Mouse (Mus musculus): ENCODE measurements at regions not wholly inside any gene's neighbourhood (a gene's known extent, or its start where the extent isn't known, plus 50 kb on each side); places are given as distances from the start of the nearest gene placed in this dataset.
A peak's percentile ranks its signal among the peaks of the same experiment; 100 is the strongest.

- peaks cover 29% of the 10 kb centered on the region for H3K4me1 ChIP-seq (ENCODE audit: control insufficient read depth, insufficient read depth, low read length)
- peak overlapping the region; percentile 41 for H3K27ac ChIP-seq (replicated peaks; ENCODE audit: low read depth, low read length)
Measured at GRCm38 (mm10) chr16:21295956-21296733, 91.6 kb downstream of the Ephb3 start.

DNA sequence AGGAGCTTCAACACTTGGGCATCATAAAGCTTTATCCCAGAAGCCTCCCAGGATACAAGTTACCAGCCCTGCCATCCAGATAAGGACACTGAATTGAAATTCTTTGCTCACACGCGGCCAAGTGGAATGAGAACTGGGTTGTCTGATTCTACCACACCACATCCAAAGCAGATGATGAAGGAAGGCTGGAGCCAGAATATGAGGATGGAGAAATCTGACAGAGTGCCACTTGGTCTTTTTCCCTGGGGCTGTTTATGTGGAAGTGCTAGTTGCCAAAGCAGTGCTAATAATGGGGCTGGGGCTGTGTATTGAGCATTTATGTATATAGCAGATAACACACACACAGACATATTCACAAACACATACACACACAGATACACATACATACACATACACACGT is 92.2 kb downstream of the Ephb3 start:
- no peak overlapping the region for H3K9ac ChIP-seq (ENCODE audit: low read depth, low read length, severe bottlenecking)
- H3K4me3 ChIP-seq (replicated peaks; ENCODE audit: low read length), result no peak overlapping the region
- 67% methylated on average over 3 of the region's 3 CpGs for WGBS
- no peaks in the 10 kb centered on the region for H3K9me3 ChIP-seq (ENCODE audit: control insufficient read depth, low read length)
- no peak overlapping the region for H3K27ac ChIP-seq (replicated peaks; ENCODE audit: low read depth, low read length)
- no peak for DNase-seq (ENCODE audit: low spot score)
- H3K27me3 ChIP-seq (ENCODE audit: control insufficient read depth, insufficient read depth, low read length), result no peaks in the 10 kb centered on the region
- no peak overlapping the region for H3K4me2 ChIP-seq (replicated peaks; ENCODE audit: low read depth, low read length, severe bottlenecking)
- no peak for TF ChIP-seq POLR2A (IDR thresholded peaks at IDR 0.05; ENCODE audit: borderline replicate concordance, extremely low read depth, insufficient read depth, insufficient read length)
- ATAC-seq (ENCODE audit: low FRiP score, low read depth), result no peak
- H3K36me3 ChIP-seq (ENCODE audit: control insufficient read depth, insufficient read depth, low read length), result no peaks in the 10 kb centered on the region
- peaks cover 29% of the 10 kb centered on the region for H3K4me1 ChIP-seq (ENCODE audit: control insufficient read depth, insufficient read depth, low read length)

More at GRCm38 (mm10) chr16:21295956-21296733, 91.6 kb downstream of the Ephb3 start:
- DNase-seq (ENCODE audit: low spot score) (peak; percentile 78), ATAC-seq (ENCODE audit: low FRiP score, low read depth) (no peak)
- no peaks in the 10 kb centered on the region for H3K36me3 ChIP-seq (ENCODE audit: control insufficient read depth, insufficient read depth, low read length)
- H3K27me3 ChIP-seq (ENCODE audit: control insufficient read depth, insufficient read depth, low read length), result no peaks in the 10 kb centered on the region
- no peak overlapping the region for H3K4me2 ChIP-seq (replicated peaks; ENCODE audit: low read depth, low read length, severe bottlenecking)
- no peak for TF ChIP-seq POLR2A (IDR thresholded peaks at IDR 0.05; ENCODE audit: borderline replicate concordance, extremely low read depth, insufficient read depth, insufficient read length)
- H3K9me3 ChIP-seq (ENCODE audit: control insufficient read depth, low read length), result no peaks in the 10 kb centered on the region
- no peak overlapping the region for H3K9ac ChIP-seq (ENCODE audit: low read depth, low read length, severe bottlenecking)
- WGBS, result 65% methylated on average over 12 of the region's 13 CpGs
- no peak overlapping the region for H3K4me3 ChIP-seq (replicated peaks; ENCODE audit: low read length)

DNA sequence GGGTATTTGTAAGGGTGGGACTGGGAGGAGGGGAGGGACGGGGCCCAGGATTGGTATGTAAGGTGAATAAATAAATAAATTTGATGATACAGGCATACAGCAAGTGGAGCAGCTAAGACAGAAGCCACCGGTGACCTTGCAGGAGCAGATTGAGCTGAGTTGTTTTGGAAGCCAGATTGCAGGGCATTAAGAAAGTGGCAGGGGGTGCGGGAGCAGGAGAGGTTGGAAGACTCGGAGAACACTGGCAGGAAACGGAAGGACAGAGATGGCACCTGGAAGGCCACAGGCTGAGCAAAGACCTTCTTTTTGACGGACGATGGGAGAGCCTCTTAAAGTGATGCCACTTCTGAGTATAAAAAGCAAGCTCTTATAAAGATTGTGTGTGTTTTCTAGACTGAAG is 94.3 kb downstream of the Ephb3 start:
- Histone ChIP-seq H3K36me3 (ENCODE audit: control insufficient read depth, insufficient read depth, low read length) (no peaks in the 10 kb centered on the region), H3K9ac (ENCODE audit: low read depth, low read length, severe bottlenecking) (no peak overlapping the region), H3K4me2 (replicated peaks; ENCODE audit: low read depth, low read length, severe bottlenecking) (no peak overlapping the region), H3K4me3 (replicated peaks; ENCODE audit: low read length) (no peak overlapping the region), H3K27ac (replicated peaks; ENCODE audit: low read depth, low read length) (no peak overlapping the region), H3K27me3 (ENCODE audit: control insufficient read depth, insufficient read depth, low read length) (no peaks in the 10 kb centered on the region), H3K9me3 (ENCODE audit: control insufficient read depth, low read length) (no peaks in the 10 kb centered on the region), H3K4me1 (ENCODE audit: control insufficient read depth, insufficient read depth, low read length) (peaks cover 23% of the 10 kb centered on the region)
- 70% methylated on average over 7 of the region's 7 CpGs for WGBS
- TF ChIP-seq POLR2A (IDR thresholded peaks at IDR 0.05; ENCODE audit: borderline replicate concordance, extremely low read depth, insufficient read depth, insufficient read length), result no peak
- no peak for ATAC-seq (ENCODE audit: low FRiP score, low read depth)
- DNase-seq (ENCODE audit: low spot score), result no peak

GRCm38 (mm10) chr16:21305859-21306258 is 101.3 kb downstream of the Ephb3 start:
- Histone ChIP-seq H3K4me3 (replicated peaks; ENCODE audit: low read length) (no peak overlapping the region), H3K9ac (ENCODE audit: low read depth, low read length, severe bottlenecking) (no peak overlapping the region), H3K4me1 (ENCODE audit: control insufficient read depth, insufficient read depth, low read length) (peaks cover 32% of the 10 kb centered on the region), H3K9me3 (ENCODE audit: control insufficient read depth, low read length) (no peaks in the 10 kb centered on the region; the same call in 1 of the 2 replicates), H3K27ac (replicated peaks; ENCODE audit: low read depth, low read length) (no peak overlapping the region; the same call in 1 of the 2 replicates), H3K36me3 (ENCODE audit: control insufficient read depth, insufficient read depth, low read length) (no peaks in the 10 kb centered on the region), H3K27me3 (ENCODE audit: control insufficient read depth, insufficient read depth, low read length) (no peaks in the 10 kb centered on the region), H3K4me2 (replicated peaks; ENCODE audit: low read depth, low read length, severe bottlenecking) (no peak overlapping the region)
- TF ChIP-seq POLR2A (IDR thresholded peaks at IDR 0.05; ENCODE audit: borderline replicate concordance, extremely low read depth, insufficient read depth, insufficient read length), result no peak
- WGBS, result 85% methylated on average over 3 of the region's 3 CpGs
- ATAC-seq (ENCODE audit: low FRiP score, low read depth) (no peak), DNase-seq (ENCODE audit: low spot score) (no peak)

DNA sequence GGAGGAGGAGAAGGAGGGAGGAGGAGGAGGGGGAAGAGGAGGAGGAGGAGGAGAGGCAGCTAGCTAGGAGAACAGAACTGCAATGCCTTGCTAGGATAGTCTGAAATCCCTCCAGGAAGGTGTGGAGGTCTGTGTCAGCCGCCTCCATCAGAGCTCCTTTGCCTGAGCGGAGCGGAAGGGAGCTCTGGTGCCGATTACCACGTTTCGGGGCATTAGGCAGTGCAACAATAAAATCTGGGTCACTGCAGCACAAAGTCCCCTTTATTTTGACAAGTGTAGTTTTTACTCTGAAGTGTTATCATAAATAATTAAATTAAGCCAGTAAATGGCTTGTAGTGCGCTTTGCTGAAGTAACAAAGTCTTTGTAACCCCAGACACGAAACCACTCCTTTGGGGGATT is 104.0 kb downstream of the Ephb3 start:
- no peak overlapping the region for H3K4me2 ChIP-seq (replicated peaks; ENCODE audit: low read depth, low read length, severe bottlenecking)
- H3K36me3 ChIP-seq (ENCODE audit: control insufficient read depth, insufficient read depth, low read length), result no peaks in the 10 kb centered on the region
- no peak for ATAC-seq (ENCODE audit: low FRiP score, low read depth)
- no peak overlapping the region for H3K4me3 ChIP-seq (replicated peaks; ENCODE audit: low read length)
- H3K27me3 ChIP-seq (ENCODE audit: control insufficient read depth, insufficient read depth, low read length), result no peaks in the 10 kb centered on the region
- H3K9me3 ChIP-seq (ENCODE audit: control insufficient read depth, low read length), result no peaks in the 10 kb centered on the region; the same call in 1 of the 2 replicates
- H3K27ac ChIP-seq (replicated peaks; ENCODE audit: low read depth, low read length), result no peak overlapping the region
- DNase-seq (ENCODE audit: low spot score), result no peak
- H3K9ac ChIP-seq (ENCODE audit: low read depth, low read length, severe bottlenecking), result no peak overlapping the region
- TF ChIP-seq POLR2A (IDR thresholded peaks at IDR 0.05; ENCODE audit: borderline replicate concordance, extremely low read depth, insufficient read depth, insufficient read length), result no peak
- H3K4me1 ChIP-seq (ENCODE audit: control insufficient read depth, insufficient read depth, low read length), result peaks cover 51% of the 10 kb centered on the region
- 42% methylated on average over 8 of the region's 8 CpGs for WGBS
